Mouse (Mus musculus): ENCODE measurements around the gene Las1l. TPM values are rescaled to one million over a fixed set of nuclear protein-coding genes. Genes with fewer than 3 reads are reported as not detected.

The Las1l gene
- total and polyA plus RNA-seq, 2 experiments: 9.2 to 23.0 TPM

DNA sequence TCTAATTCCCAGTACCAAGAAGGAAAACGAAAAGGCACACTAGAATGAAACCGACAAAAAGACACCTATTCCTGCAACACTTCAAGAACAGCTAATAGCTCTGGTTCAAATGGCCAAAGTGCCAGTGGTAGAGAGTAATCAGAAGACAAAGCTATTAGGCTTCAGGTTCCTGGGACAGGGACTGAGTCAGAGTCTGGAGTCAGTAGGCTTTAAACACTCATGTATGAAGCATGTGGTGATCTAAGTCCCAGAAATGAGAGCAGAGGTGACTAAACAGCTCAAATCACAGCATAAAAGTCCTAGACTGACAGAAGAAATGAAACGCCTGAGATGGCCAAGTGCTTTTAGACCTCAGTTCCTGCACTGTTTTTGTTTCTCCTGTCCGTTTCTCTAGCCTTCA lies 8.6 kb downstream of the Las1l start:
- Histone ChIP-seq H3K27ac (replicated peaks; ENCODE audit: insufficient read depth, low read depth, low read length) (no peak overlapping the region), H3K4me1 (ENCODE audit: control insufficient read depth, insufficient read depth, low read length) (no peaks in the 10 kb centered on the region), H3K27me3 (ENCODE audit: control insufficient read depth, insufficient read depth, low read length) (no peaks in the 10 kb centered on the region), H3K9ac (ENCODE audit: low read depth, low read length) (no peak overlapping the region), H3K79me2 (ENCODE audit: control insufficient read depth, insufficient read depth, low read length) (no peaks in the 10 kb centered on the region), H3K36me3 (ENCODE audit: control insufficient read depth, insufficient read depth, low read length) (peaks cover 36% of the 10 kb centered on the region), H3K4me3 (ENCODE audit: insufficient read depth, low read depth, low read length) (no peak overlapping the region)
- no peak for DNase-seq (ENCODE audit: extremely low read depth, low read depth, low spot score)
- 96% methylated on average over 4 of the region's 4 CpGs for WGBS
- no peak for TF ChIP-seq CTCF (IDR thresholded peaks at IDR 0.05; ENCODE audit: low read depth, low read length)
- no peak for TF ChIP-seq POLR2A (IDR thresholded peaks at IDR 0.05; ENCODE audit: extremely low read depth, insufficient read depth, low read length)

- H3K27me3 ChIP-seq (ENCODE audit: control insufficient read depth, insufficient read depth, low read length): no peaks in the 10 kb centered on the region
- no peak for DNase-seq (ENCODE audit: extremely low read depth, low read depth, low spot score)
- 88% methylated on average over 2 of the region's 2 CpGs for WGBS
- H3K4me1 ChIP-seq (ENCODE audit: control insufficient read depth, insufficient read depth, low read length): peaks cover 2% of the 10 kb centered on the region
- H3K36me3 ChIP-seq (ENCODE audit: control insufficient read depth, insufficient read depth, low read length): peaks cover 30% of the 10 kb centered on the region
- no peak overlapping the region for H3K9ac ChIP-seq (ENCODE audit: low read depth, low read length)
- H3K4me3 ChIP-seq (ENCODE audit: insufficient read depth, low read depth, low read length): no peak overlapping the region
- H3K79me2 ChIP-seq (ENCODE audit: control insufficient read depth, insufficient read depth, low read length): no peaks in the 10 kb centered on the region
- no peak for TF ChIP-seq CTCF (IDR thresholded peaks at IDR 0.05; ENCODE audit: low read depth, low read length)
- no peak for TF ChIP-seq POLR2A (IDR thresholded peaks at IDR 0.05; ENCODE audit: extremely low read depth, insufficient read depth, low read length)
- no peak overlapping the region for H3K27ac ChIP-seq (replicated peaks; ENCODE audit: insufficient read depth, low read depth, low read length)
Measured at GRCm38 (mm10) chrX:95945496-95945895, 11.3 kb downstream of the Las1l start.

- Histone ChIP-seq H3K36me3 (ENCODE audit: control insufficient read depth, insufficient read depth, low read length) (peaks cover 25% of the 10 kb centered on the region), H3K27ac (replicated peaks; ENCODE audit: insufficient read depth, low read depth, low read length) (no peak overlapping the region), H3K4me1 (ENCODE audit: control insufficient read depth, insufficient read depth, low read length) (peaks cover under 1% of the 10 kb centered on the region; the same call in 1 of the 2 replicates), H3K4me3 (ENCODE audit: insufficient read depth, low read depth, low read length) (no peak overlapping the region), H3K27me3 (ENCODE audit: control insufficient read depth, insufficient read depth, low read length) (no peaks in the 10 kb centered on the region), H3K79me2 (ENCODE audit: control insufficient read depth, insufficient read depth, low read length) (no peaks in the 10 kb centered on the region), H3K9ac (ENCODE audit: low read depth, low read length) (no peak overlapping the region)
- DNase-seq (ENCODE audit: extremely low read depth, low read depth, low spot score): no peak
- no peak for TF ChIP-seq CTCF (IDR thresholded peaks at IDR 0.05; ENCODE audit: low read depth, low read length)
- TF ChIP-seq POLR2A (IDR thresholded peaks at IDR 0.05; ENCODE audit: extremely low read depth, insufficient read depth, low read length): no peak
- WGBS: 90% methylated on average over 2 of the region's 2 CpGs
Measured at GRCm38 (mm10) chrX:95935481-95935880, 21.3 kb downstream of the Las1l start.

- Histone ChIP-seq H3K27me3 (ENCODE audit: control insufficient read depth, insufficient read depth, low read length) (no peaks in the 10 kb centered on the region), H3K4me3 (ENCODE audit: insufficient read depth, low read depth, low read length) (no peak overlapping the region), H3K9ac (ENCODE audit: low read depth, low read length) (no peak overlapping the region), H3K36me3 (ENCODE audit: control insufficient read depth, insufficient read depth, low read length) (no peaks in the 10 kb centered on the region), H3K27ac (replicated peaks; ENCODE audit: insufficient read depth, low read depth, low read length) (no peak overlapping the region), H3K4me1 (ENCODE audit: control insufficient read depth, insufficient read depth, low read length) (no peaks in the 10 kb centered on the region), H3K79me2 (ENCODE audit: control insufficient read depth, insufficient read depth, low read length) (no peaks in the 10 kb centered on the region)
- WGBS: 84% methylated on average over 3 of the region's 3 CpGs
- DNase-seq (ENCODE audit: extremely low read depth, low read depth, low spot score): no peak
- TF ChIP-seq CTCF (IDR thresholded peaks at IDR 0.05; ENCODE audit: low read depth, low read length) (no peak), POLR2A (IDR thresholded peaks at IDR 0.05; ENCODE audit: extremely low read depth, insufficient read depth, low read length) (no peak)
Measured at GRCm38 (mm10) chrX:95902716-95903115, 54.0 kb downstream of the Las1l start.

Other genes starting within 250 kb of the Las1l start
- 0.07 and 0.28 TPM in 2 replicates for gene Zc3h12b, start 245.3 kb downstream of the Las1l start, total RNA-seq (2014; rRNA removed)
- gene Zc3h12b, start 245.3 kb downstream of the Las1l start, polyA plus RNA-seq (2012; rRNA removed): 0.11 TPM in 1 of 2 replicates, not detected in the other
- 8.3 and 10.8 TPM in 2 replicates for gene Msn, start 139.1 kb upstream of the Las1l start, total RNA-seq (2014; rRNA removed)
- gene Msn, start 139.1 kb upstream of the Las1l start, polyA plus RNA-seq (2012; rRNA removed): 6.7 and 10.8 TPM in 2 replicates

Measured in liver, adult 2 months (tissue).